Mouse (Mus musculus) mesoderm, embryonic 11.5 days (tissue): ENCODE results near the gene Rps6kl1.

ENCODE experiments used
- DNase-seq: peaks from one replicate; pipeline ENCODE4 v3.0.0-alpha.2; 2012; ENCODE audit warnings: low read depth, low spot score

Rps6kl1 gene

DNA sequence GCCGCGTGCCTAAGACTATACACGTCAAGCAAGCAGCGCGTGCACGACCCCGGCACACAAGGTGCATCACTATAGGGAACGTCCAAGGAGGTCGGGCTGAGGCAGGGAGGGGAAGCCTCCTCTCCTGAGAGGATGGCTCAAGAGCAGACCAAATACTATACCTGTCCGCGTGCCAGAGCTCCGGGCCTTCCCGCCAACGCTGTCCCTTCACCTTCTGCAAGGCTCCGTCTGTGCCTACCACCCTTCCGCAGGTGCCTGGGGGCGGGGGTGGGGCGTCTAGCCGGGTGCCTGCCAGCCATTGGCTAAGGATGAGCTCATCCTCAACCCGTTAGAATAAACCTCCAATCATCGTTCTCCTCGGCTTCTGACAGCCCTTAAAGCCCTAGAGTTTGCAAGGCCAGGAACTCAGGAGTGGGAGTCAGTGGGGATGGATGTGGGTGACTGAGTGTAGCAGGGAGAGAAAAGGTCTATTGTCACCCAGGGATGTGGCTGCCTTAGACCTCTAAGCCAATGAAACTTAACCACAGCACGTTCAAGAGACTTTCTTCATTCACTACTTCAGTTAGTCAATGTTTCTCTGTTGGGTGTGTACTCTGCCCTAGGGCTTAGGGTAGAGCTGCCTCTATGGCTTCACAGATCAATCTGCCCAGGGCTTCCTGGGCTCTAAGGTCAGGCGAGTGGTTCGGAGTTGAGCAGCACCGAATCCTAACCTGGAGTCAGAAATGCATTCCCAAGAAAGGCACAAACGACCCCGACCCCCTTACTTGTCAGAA is at the start of gene Rps6kl1:
TSS of gene Rps6kl1 (minus strand) at position 263 of the 773 bp plus-strand sequence.
- peak; percentile 42 for DNase-seq

- no peak for DNase-seq
Measured at GRCm38 (mm10) chr12:85199954-85200353, 48.9 kb upstream of the Rps6kl1 start.

GRCm38 (mm10) chr12:85197936-85198335 is 46.9 kb upstream of the Rps6kl1 start:
- DNase-seq = peak; percentile 68

GRCm38 (mm10) chr12:85197371-85197770 is 46.3 kb upstream of the Rps6kl1 start:
- no peak for DNase-seq

- no peak for DNase-seq
Measured at GRCm38 (mm10) chr12:85196191-85196590, 45.1 kb upstream of the Rps6kl1 start.

- DNase-seq = no peak
Measured at GRCm38 (mm10) chr12:85195086-85195485, 44.0 kb upstream of the Rps6kl1 start.

GRCm38 (mm10) chr12:85194623-85195018 is 43.6 kb upstream of the Rps6kl1 start:
- no peak for DNase-seq

DNA sequence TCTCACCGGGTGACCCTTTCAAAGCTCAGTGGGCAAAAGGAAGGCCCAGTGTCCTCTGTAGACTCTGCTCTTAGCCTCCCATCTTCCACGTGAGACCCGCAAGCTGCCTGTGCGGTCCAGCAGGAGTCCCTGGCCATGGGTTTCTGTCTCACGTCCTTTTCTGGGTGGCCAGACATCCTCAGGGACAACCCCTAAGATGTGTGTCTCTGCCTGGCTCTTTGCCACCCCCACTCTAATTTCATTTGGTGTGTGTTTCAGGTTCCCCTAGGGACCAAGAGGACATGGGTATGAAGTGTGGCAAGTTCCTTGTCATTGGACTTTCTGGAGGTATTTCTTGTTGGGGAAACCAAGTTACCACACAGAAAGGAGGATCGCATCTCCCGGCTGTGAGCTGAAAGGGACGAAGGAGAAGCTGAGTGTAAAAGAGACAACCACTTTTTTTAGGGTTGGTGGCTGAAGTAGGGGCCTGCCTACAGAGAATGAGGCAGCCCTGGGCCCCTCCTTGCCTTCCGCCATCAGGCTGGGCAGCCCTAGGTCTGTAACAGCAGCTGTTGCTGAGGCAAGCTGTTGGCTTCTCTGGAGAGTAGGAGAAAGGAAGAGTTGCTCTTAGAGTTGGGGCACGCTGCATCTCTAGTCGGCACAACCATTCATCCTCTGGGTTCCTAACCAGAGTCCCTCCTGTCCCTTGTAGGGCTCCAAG is 43.0 kb upstream of the Rps6kl1 start:
- no peak for DNase-seq

- no peak for DNase-seq
Measured at GRCm38 (mm10) chr12:85193146-85193545, 42.1 kb upstream of the Rps6kl1 start.

GRCm38 (mm10) chr12:85192461-85193108 is 41.5 kb upstream of the Rps6kl1 start:
- DNase-seq = no peak

- no peak for DNase-seq
Measured at GRCm38 (mm10) chr12:85190290-85190689, 39.2 kb upstream of the Rps6kl1 start.

DNA sequence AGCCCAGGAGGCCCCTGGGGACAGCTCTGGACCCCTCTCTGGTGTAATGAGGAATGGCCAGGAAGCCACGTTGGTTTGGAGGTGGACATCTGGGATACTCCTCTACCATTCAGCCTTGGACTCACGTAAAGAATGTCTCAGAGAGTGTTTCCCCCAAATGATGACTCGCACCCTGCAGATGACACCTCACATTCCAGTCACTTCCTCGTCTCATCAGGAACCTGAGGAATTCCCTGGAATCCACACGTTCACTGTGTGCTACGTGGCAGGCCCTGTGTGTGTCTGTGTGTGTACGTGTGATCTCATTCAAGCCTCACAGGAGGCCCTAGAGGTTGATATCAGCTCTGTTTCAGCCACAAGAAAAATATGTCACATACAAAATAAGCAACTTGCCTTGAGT is 35.3 kb upstream of the Rps6kl1 start:
- DNase-seq = no peak

GRCm38 (mm10) chr12:85185810-85186209 is 34.7 kb upstream of the Rps6kl1 start:
- no peak for DNase-seq

DNA sequence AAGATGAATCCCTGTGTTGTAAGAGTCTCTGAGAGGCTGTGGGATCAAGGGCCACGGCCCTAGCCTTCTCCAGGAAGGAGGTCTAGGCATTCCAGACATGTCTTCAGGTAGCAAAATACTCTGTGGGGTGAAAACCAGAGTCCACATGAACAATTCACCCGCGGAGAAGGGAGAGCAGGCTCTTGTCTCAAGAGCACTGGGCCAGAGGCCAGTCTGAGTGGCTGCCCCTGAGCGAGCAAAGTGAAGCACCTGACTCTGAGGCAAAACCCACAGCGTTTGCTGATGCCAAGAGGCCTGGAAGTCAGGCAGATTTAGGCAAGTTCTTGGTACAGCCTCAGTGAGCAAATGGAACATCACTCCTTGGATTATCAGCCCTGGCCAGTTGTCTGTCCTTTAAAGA is 33.1 kb upstream of the Rps6kl1 start:
- DNase-seq = no peak

DNA sequence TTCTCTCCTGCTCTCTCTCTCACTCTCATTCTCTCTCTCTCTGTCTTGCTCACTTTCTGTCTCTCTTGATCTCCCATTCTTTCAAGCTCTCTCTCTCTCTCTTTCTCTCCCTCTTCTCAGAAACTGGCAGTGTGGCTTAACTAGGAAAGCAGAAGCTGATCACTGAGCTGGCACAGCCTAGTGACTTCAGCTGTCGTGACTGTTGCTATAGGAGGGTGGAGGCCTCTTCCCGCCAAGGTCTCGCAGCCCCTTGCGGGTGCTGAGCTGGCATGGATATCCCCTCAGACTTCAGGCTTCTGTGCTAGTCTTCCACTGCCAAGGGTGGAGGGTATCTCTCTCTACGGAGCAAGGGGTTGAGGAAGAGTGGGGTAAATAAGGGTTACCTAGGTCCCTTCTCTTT is 31.8 kb upstream of the Rps6kl1 start:
- DNase-seq = no peak

GRCm38 (mm10) chr12:85182345-85182643 is 31.2 kb upstream of the Rps6kl1 start:
- peak; percentile 74 for DNase-seq

DNA sequence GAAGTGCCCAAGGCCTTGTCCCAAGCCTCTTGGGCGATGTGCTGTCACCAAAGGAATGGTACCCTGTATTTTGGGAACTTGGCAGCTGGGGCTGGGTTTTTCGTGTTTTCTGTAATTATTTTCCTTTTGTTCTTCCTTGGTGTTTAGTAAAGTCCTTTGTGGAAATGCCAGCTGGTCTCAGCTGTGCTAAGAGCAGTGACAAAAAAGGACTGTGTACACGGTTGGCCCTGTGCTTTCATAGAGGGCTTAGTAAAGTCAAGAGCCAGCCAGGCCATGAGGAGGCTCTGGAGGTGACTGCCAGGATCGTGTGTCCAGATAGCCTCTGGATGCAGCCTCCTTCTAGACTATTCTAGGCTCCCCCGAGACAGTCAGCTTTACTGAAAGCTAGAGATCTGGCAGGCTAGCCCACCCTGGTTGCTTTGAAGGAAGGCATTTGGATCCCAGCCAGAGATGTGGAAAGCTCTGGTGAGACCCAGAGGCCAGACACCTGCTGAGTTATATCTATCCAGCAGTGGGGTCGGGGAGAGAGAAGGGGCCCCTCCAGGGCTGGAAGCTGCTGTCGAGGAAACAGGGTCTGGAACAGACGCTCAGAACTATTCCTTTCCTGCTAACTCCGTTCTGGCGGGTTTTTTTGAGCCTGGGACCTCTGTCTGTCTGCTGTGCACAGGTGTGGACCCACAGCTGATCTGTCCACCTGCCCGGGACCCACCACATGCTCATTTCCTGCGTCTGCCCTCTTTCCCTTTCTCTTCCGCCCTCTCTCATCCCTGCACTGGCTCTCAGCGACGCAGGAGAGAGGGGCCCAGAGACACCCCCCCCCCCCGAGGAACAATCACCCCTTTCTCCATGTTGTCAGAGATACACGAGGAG is 30.6 kb upstream of the Rps6kl1 start:
- no peak for DNase-seq

- no peak for DNase-seq
Measured at GRCm38 (mm10) chr12:85178294-85178693, 27.2 kb upstream of the Rps6kl1 start.

- no peak for DNase-seq
Measured at GRCm38 (mm10) chr12:85177740-85178239, 26.7 kb upstream of the Rps6kl1 start, which contains the start of gene Pgf. TSS of gene Pgf (minus strand) at chr12:85177790.

GRCm38 (mm10) chr12:85176846-85177523 is 25.9 kb upstream of the Rps6kl1 start:
- peak; percentile 58 for DNase-seq
